Comparison of ENCODE assay signal across 1 mouse cellular context in the genomic region with DNA sequence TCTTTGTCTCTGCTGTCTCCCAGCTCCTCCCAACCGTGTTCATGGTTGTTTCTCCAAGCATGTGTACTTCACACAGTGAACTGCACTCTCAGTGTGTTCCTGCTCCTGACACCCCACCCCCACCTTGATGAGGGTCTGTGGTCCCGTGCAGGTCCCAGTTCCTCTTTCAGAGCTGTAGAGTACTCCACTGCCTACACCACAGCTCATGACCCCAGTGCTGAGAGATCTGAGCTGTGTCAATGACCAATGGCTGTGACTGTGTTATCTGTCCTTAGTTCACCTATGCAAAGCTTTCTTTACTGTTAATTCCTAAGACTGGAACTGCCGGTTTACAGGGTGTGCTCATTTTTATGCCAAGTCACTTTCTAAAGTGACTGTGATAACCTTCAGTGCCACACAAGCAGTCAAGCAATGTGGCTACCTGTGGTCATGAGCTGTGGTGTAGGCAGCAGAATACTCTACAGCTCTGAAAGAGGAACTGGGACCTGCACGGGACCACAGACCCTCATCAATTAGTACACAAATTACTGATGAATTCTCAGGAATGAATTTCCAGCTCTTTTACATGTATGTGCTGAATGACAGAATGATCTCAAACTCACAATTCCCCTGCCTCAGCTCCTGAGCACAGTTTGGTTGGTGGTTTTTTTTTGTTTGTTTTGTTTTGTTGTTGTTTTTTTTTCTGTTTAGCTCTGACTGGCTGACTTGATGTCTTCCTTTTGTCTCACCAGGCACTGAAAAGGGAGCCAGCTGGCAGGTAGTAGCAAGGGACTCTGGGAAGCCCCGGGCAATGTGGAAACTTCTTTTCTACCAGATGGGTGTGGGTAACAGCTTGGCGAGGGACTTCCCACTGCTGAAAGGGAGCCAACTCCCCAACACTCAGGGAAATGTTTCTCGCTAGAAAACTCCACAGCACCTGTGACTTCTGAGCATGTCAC.
TF ChIP-seq lines count a peak whose summit lies in the region.

No protein-coding gene starts in this region.

TF ChIP-seq in CH12.LX, 34 proteins besides CTCF, POLR2A, EP300 and RAD21 (continued from another document):
- TF ChIP-seq BHLHE40 (IDR thresholded peaks at IDR 0.05; ENCODE audit: low read depth, low read length), result peak; percentile 94; the same call in 1 of the 2 replicates
- TF ChIP-seq PAX5 (IDR thresholded peaks at IDR 0.05; ENCODE audit: low read length), result no peak
- TF ChIP-seq JUN (IDR thresholded peaks at IDR 0.05; ENCODE audit: insufficient read depth, low read depth, low read length), result peak; percentile 77; the same call in 1 of the 2 replicates
- TF ChIP-seq NRF1 (IDR thresholded peaks at IDR 0.05; ENCODE audit: low read depth, low read length), result no peak
- no peak for TF ChIP-seq USF2 (conservative IDR thresholded peaks at IDR 0.05; ENCODE audit: low read depth, low read length)
- TF ChIP-seq ZC3H11A (IDR thresholded peaks at IDR 0.05; ENCODE audit: low read depth, low read length), result no peak
- TF ChIP-seq ETS1 (conservative IDR thresholded peaks at IDR 0.05; ENCODE audit: low read depth, low read length), result peak; percentile 80
- TF ChIP-seq NELFE (IDR thresholded peaks at IDR 0.05; ENCODE audit: low read depth, low read length), result no peak
- peak; percentile 43; the same call in 1 of the 2 replicates for TF ChIP-seq SIN3A (IDR thresholded peaks at IDR 0.05; ENCODE audit: low read length)
- no peak for TF ChIP-seq MEF2A (IDR thresholded peaks at IDR 0.05; ENCODE audit: borderline replicate concordance, low read depth, low read length)
- peak; percentile 96 for TF ChIP-seq IRF4 (IDR thresholded peaks at IDR 0.05; ENCODE audit: low read depth, low read length)
- no peak for TF ChIP-seq UBTF (IDR thresholded peaks at IDR 0.05; ENCODE audit: low read depth, low read length)
- no peak for TF ChIP-seq USF1 (IDR thresholded peaks at IDR 0.05; ENCODE audit: low read depth, low read length)
- no peak for TF ChIP-seq TBP (conservative IDR thresholded peaks at IDR 0.05; ENCODE audit: low read depth, low read length)
- TF ChIP-seq KAT2A (IDR thresholded peaks at IDR 0.05; ENCODE audit: insufficient replicate concordance, low read length), result no peak
- no peak for TF ChIP-seq CHD1 (IDR thresholded peaks at IDR 0.05; ENCODE audit: low read depth, low read length)
- no peak; the same call in 1 of the 2 replicates for TF ChIP-seq HCFC1 (IDR thresholded peaks at IDR 0.05; ENCODE audit: low read depth, low read length)
- peak; percentile 72 for TF ChIP-seq ZNF384 (IDR thresholded peaks at IDR 0.05; ENCODE audit: low read depth, low read length)
- TF ChIP-seq RCOR1 (conservative IDR thresholded peaks at IDR 0.05; ENCODE audit: low read depth, low read length), result peak; percentile 95; the same call in 1 of the 2 replicates
- TF ChIP-seq MAFK (IDR thresholded peaks at IDR 0.05; ENCODE audit: insufficient replicate concordance, low read length), result peak; percentile 91
- TF ChIP-seq CHD2 (IDR thresholded peaks at IDR 0.05; ENCODE audit: low read length), result peak; percentile 42; the same call in 1 of the 2 replicates
- TF ChIP-seq MXI1 (IDR thresholded peaks at IDR 0.05; ENCODE audit: low read depth, low read length), result peak; percentile 40
- no peak for TF ChIP-seq ELF1 (IDR thresholded peaks at IDR 0.05; ENCODE audit: low read depth, low read length)
- TF ChIP-seq E2F4 (IDR thresholded peaks at IDR 0.05; ENCODE audit: insufficient replicate concordance, low read depth, low read length), result no peak
- TF ChIP-seq MYC (IDR thresholded peaks at IDR 0.05; ENCODE audit: low read depth, low read length), result peak; percentile 13; the same call in 1 of the 2 replicates
- peak; percentile 86 for TF ChIP-seq JUND (conservative IDR thresholded peaks at IDR 0.05; ENCODE audit: low read depth, low read length)
TF ChIP-seq in CH12.LX: peak in this region for 14.
